Mouse (Mus musculus): ENCODE measurements around the gene Ankzf1. TPM values are rescaled to one million over a fixed set of nuclear protein-coding genes. Genes with fewer than 3 reads are reported as not detected.

Gene Ankzf1
- total RNA-seq, 2 experiments from 2014 or later = 28.4 to 30.4 TPM

DNA sequence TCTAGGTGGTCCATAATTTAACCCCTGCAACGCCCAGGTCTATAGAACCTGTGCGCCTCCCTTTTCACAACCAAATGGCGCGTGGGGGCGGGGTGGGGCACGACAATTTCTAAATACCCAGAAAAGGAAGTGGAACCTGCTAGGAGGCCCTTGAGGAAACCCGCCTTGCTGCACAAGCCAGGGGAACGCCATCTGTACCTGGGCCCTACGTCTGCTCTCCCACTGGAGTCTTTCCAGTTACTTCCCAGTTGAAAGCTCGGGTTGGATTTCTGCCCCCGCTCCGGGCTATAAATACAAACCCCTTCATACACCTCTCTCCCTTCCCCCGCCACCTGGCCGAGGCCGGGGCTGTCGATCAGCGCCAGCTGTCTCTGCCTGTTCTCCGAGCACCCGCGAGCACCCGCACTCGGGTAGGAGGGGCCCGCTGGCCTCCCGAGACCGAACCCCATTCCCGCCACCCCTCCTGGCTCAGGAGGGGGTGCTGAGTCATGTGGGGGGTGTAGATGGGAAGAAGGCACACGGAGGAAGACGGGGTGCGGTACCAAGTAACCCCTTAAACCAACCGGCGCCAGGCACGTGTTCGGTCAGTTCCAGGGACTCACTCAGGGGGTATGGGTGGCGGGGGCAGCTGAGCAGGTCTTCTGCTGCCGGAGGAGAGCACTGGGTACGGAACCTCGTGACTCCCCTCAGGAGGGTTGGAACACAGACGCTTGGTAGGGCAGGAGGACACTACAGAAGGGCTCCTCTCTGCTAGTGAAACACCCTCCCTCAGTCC lies 26.5 kb downstream of the Ankzf1 start:
- no peak for TF ChIP-seq CTCF (conservative IDR thresholded peaks at IDR 0.05)
- DNase-seq (ENCODE audit: low spot score in 2 of 2) = peak; percentile 61
- H3K4me3 ChIP-seq = peak overlapping the region; percentile 93
- H3K27ac ChIP-seq = peak overlapping the region; percentile 97

DNA sequence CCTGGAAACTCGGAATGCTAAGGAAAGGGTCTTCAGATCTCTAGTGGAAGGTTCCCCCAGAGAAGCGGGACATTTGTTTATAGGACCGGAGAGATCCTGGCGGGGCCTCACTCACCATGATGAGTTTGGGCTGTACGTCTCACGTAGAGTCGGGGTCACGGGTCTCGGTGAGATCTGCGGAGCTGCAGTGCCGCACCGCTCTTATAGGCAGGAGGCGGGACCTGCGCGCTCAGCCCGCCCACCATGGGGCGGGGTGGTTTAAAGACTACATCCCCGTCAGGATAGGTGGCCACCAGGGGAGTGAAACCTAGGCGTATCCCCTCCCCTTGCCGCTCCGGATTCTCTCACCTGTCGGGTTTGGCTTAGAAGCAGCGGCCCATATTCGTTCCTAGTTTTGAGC lies 27.1 kb downstream of the Ankzf1 start:
- peak overlapping the region; percentile 97 for H3K27ac ChIP-seq
- peak; percentile 64; the same call in 1 of the 2 replicates for TF ChIP-seq CTCF (conservative IDR thresholded peaks at IDR 0.05)
- peak; percentile 93 for DNase-seq (ENCODE audit: low spot score in 2 of 2)

DNA sequence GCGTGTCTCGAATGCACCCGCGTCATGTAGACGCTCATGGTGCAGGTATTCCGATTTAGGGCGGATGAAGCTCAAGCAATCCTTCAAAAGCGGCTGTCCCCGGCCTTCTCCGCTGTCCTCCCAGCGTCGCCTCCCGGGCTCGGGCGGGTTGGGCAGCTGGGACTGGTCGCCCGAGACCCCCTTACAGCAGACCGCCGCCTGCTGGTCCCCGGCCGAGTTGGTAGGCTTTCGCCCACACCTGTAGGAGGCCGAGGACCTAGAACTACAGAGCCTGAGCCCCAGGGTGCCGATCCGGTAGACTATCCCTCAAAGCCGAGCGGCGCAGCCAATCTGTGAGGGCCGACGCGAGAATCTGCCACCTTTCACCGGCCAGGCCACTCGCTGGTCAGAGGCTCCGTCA lies 27.6 kb downstream of the Ankzf1 start, which contains the start of gene Tuba4a:
Tuba4a (minus strand) TSS at position 335 of the 400 bp plus-strand sequence.
- Histone ChIP-seq H3K27ac (peak within 1 kb of the TSS; percentile 97), H3K4me3 (peak within 1 kb of the TSS; percentile 93)
- TF ChIP-seq CTCF (conservative IDR thresholded peaks at IDR 0.05) = peak; percentile 63
- no peak for DNase-seq (ENCODE audit: low spot score in 2 of 2)

More for the DNA sequence above, 27.1 kb downstream of the Ankzf1 start:
- H3K4me3 ChIP-seq = peak overlapping the region; percentile 93

DNA sequence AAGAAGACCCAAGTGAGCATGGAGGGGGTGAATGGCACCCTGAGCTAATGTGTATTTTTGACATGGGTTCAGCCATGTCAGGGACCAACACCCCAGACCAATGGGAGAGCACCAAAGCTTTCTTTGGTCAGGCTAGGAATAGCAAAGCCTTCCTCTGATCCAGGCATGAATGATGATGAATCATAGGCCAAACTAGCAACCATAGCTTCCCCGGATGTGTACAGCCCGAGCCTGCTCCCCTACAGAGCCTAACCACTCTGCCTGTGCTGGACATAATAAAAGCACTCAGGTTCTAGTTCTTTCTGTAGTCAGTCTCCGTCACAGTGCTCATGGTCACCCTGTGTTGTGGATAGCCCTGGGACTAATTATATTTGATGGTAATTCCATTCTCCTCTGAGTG lies 29.6 kb downstream of the Ankzf1 start:
- TF ChIP-seq CTCF (conservative IDR thresholded peaks at IDR 0.05) = no peak
- H3K27ac ChIP-seq = no peak overlapping the region
- H3K4me3 ChIP-seq = no peak overlapping the region
- no peak for DNase-seq (ENCODE audit: low spot score in 2 of 2)

DNA sequence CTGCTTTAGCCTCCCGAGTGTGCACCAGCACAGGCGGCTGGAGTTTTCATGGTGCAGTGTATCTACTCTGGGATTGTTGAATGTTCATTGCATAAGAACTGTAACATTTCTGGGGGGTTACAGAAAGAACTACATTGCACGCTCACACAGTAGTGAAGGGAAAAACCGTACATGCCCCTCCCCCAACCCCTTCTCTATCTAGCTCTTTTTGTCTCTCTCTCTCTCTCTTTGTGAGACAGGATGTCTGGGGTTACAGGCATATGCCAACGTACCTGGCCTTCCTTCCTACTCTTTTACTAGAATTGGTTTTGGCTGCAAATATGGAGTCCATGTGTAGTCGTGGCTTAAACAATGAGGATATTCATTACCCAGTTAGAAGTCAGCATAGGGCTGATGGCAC lies 31.0 kb downstream of the Ankzf1 start:
- Histone ChIP-seq H3K4me3 (no peak overlapping the region), H3K27ac (no peak overlapping the region)
- DNase-seq (ENCODE audit: low spot score in 2 of 2) = no peak
- no peak for TF ChIP-seq CTCF (conservative IDR thresholded peaks at IDR 0.05)

DNA sequence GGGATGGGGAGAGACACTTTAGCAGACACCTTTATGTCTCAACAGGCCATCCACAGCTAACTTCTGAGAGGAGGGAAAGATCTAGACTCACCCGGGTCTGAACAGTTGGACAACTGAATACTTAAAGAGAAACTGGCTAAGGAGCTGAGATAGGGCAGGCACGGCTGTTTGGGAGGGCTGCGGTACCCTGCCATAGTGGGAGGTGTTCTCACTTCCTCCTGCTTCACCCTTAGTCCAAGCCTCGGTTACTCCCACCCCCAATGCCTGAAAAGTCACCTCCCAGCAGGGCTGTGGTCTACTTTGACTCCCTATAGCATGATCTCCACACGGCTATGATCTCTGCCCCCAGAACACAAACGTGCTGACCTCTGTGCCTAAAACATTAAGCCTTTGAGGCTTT lies 31.6 kb downstream of the Ankzf1 start:
- TF ChIP-seq CTCF (conservative IDR thresholded peaks at IDR 0.05) = no peak
- Histone ChIP-seq H3K4me3 (no peak overlapping the region), H3K27ac (no peak overlapping the region)
- no peak for DNase-seq (ENCODE audit: low spot score in 2 of 2)

DNA sequence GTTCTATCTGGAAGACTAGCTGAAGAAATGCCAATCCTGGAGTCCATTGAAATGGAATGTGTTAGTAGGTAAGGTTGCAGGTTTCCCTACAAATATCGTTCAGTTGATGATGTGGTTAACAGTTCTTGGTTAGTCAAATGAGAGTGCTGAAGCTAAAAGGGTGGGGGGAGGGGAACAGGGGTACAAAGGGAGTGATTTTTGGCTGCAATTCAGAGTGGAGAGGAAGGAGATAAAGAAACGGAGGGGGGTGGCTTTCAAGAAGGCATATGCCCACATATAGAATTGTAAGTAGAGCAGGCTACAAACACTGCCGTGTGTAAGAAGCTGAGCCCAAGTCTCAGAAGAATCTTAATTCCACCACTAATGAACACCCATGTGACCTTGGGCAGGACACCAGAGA lies 33.5 kb downstream of the Ankzf1 start:
- no peak overlapping the region for H3K27ac ChIP-seq
- DNase-seq (ENCODE audit: low spot score in 2 of 2) = no peak
- H3K4me3 ChIP-seq = no peak overlapping the region
- TF ChIP-seq CTCF (conservative IDR thresholded peaks at IDR 0.05) = no peak

DNA sequence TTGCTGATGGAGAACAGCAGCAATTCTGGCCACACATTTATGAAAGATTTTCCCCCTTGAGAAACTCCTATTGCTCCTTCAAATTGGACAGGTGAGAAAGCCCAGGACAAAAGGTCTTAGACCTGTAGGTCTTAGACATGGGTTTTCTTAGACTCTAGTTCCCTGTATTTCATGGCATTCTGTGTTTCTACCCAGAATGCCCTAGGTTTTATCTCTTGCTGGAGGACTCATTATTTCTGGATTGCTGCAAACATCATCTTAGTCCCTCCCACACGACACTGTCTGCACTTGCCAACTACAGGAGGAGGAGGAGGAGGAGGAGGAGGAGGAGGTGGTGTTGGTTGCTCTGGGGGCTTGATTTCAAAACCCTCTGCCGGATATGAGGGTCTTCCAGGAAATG lies 34.2 kb downstream of the Ankzf1 start:
- no peak overlapping the region for H3K27ac ChIP-seq
- H3K4me3 ChIP-seq = no peak overlapping the region
- DNase-seq (ENCODE audit: low spot score in 2 of 2) = no peak
- no peak for TF ChIP-seq CTCF (conservative IDR thresholded peaks at IDR 0.05)

DNA sequence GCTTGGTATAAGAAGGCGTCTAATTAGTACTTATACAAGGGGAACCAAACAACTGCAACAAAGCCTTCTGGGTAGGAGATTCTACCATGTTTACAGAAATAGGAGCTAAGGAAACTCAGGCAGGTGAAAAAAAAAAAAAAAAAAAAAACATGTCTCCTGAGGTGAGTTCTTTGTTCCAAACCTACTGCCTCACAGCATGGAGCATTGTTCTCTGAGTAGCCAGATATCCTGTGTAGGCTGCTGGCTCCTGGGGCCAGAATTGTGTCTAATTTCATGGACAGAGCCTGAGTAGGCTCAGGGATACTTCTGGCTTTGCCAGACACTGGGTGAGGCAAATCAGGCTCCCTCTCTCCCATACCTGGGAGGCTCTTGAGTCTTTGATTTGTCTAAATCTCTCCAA lies 35.7 kb downstream of the Ankzf1 start:
- TF ChIP-seq CTCF (conservative IDR thresholded peaks at IDR 0.05) = no peak

DNA sequence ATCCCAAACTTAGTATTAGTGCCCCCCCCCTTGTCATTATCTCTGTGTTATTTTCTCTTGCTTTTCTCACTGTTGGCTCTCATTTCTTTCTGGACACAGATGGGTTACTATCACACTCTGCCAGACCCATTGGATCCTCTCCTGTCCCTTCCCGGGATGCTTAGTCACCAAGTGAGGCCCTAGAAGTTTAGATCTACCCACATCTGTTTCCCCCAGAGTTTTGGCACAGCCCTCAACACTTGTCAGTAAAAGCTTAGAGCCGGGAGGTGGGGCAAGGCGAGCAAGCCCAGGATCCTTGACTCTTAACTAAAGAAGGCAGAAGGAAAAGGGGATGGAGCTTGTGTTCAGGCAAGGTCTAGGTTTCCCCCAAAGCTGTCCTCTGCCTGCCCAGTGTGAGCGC lies 37.2 kb downstream of the Ankzf1 start:
- Histone ChIP-seq H3K27ac (no peak overlapping the region), H3K4me3 (no peak overlapping the region)
- no peak for TF ChIP-seq CTCF (conservative IDR thresholded peaks at IDR 0.05)
- no peak for DNase-seq (ENCODE audit: low spot score in 2 of 2)

More for the DNA sequence above, 35.7 kb downstream of the Ankzf1 start:
- Histone ChIP-seq H3K4me3 (no peak overlapping the region), H3K27ac (no peak overlapping the region)
- DNase-seq (ENCODE audit: low spot score in 2 of 2) = no peak

DNA sequence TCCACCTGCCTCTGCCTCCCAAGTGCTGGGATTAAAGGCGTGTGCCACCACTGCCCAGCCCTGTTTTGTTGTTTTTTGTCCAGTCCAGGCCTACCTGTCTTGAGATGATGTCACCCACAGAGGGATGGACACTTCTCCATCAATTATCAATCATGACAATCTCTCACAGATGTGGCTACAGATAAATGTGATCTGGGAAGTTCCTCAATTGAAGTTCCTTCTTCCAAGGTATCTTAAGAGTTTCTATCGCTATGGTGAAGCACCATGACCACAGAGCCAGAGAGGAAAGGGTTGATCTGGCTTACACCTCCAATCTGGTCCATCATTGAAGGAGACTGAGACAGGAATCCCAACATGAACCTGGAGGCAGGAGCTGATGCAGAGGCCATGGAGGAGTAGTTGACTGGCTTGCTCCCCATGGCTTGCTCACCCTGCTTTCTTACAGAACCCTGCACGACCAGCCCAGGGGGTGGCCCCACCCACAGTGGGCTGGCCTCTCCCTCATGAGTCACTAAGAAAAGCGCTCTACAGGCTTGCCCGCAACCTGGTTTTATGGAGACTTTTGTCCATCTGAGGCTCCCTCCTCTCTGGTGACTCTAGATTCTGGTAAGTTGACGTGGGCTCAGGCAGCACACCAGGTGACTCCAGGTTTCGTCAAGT lies 38.5 kb downstream of the Ankzf1 start:
- no peak overlapping the region for H3K27ac ChIP-seq
- no peak overlapping the region for H3K4me3 ChIP-seq
- DNase-seq (ENCODE audit: low spot score in 2 of 2) = no peak
- no peak for TF ChIP-seq CTCF (conservative IDR thresholded peaks at IDR 0.05)

DNA sequence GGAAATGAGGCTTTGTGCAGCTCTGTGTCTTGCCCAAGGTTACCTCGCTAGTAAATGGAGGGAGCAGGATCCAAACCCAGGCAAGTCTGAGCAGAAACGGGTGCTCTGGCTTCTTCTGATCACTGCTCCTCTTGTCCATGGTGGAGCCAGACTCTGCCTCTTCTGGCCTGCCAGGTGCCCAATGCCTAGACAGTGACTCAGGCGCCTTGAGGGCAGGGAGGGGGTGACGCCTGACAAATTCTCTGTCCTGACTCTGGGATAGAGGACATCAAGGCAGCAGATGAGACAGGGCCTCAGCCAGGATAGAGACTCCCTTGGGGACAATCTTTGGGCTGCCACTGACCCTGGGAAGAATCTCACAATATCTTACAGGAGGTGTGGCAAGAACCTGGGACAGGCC lies 39.3 kb downstream of the Ankzf1 start:
- no peak for TF ChIP-seq CTCF (conservative IDR thresholded peaks at IDR 0.05)
- H3K27ac ChIP-seq = no peak overlapping the region
- no peak overlapping the region for H3K4me3 ChIP-seq
- no peak for DNase-seq (ENCODE audit: low spot score in 2 of 2)

DNA sequence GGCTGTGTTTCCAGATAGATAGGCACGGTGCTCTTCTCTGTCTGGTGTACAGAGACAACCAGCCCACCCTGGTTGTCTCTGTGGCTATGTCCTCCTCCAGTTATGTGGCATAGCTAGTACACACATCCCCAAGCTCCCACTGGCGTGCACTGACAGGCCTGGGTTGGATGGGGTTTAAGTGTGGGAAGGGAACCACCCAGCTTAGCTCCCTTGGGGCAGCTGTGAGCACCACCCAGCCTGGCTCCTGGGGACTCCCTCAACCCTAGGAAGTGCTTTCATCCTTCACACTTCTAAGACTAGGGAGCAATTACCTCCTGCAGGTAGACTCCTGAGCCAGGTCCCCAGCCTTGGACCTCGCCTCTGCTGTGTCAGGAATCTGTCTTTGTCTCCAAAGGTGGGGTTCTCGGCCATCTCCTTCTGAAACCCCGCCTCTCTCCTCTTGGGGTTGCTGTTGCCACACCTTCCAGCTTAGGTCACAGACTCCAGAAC lies 39.8 kb downstream of the Ankzf1 start, which contains the start of gene A630095N17Rik:
A630095N17Rik (minus strand) TSS at position 439 of the 489 bp plus-strand sequence.
- Histone ChIP-seq H3K4me3 (no peak within 1 kb of the TSS), H3K27ac (no peak within 1 kb of the TSS)
- DNase-seq (ENCODE audit: low spot score in 2 of 2) = no peak
- TF ChIP-seq CTCF (conservative IDR thresholded peaks at IDR 0.05) = no peak

All from layer of hippocampus, adult 2 months (tissue).